Mouse (Mus musculus) megakaryocyte, embryonic 14.5 days (primary cell): Measurements from ENCODE around the gene Tbc1d13. TPM values are rescaled to one million over a fixed set of nuclear protein-coding genes. Genes with fewer than 3 reads are reported as not detected.

Experiments
- H3K27me3 ChIP-seq: replicated peaks from 2 replicates; pipeline ENCODE3; 2012; ENCODE audit warnings: inconsistent platforms
- H3K36me3 ChIP-seq: replicated peaks from 2 replicates; pipeline ENCODE3; 2012; ENCODE audit warnings: low read length, inconsistent platforms, mixed read lengths
- H3K4me1 ChIP-seq: 2 replicates; pipeline ENCODE4 v1.6.1; 2012; ENCODE audit warnings: inconsistent platforms
- H3K4me3 ChIP-seq: replicated peaks from 2 replicates; pipeline ENCODE3; 2012; ENCODE audit warnings: moderate library complexity, mild to moderate bottlenecking, inconsistent platforms
- H3K9me3 ChIP-seq: 2 replicates; pipeline ENCODE4 v1.6.1; 2012; ENCODE audit warnings: inconsistent platforms
- FLI1 ChIP-seq: IDR thresholded peaks from 2 replicates; pipeline ENCODE4 v1.6.1; 2012; ENCODE audit warnings: low read length, inconsistent platforms, mixed read lengths
- GATA1 ChIP-seq: IDR thresholded peaks from 3 replicates; pipeline ENCODE4 v1.6.1; 2012; ENCODE audit warnings: mixed read lengths, low read length, inconsistent platforms, borderline replicate concordance
- polyA plus RNA-seq: library from polyadenylated mRNA; stranded (reverse); fragments of >175 nt; gene quantifications from 2 replicates; pipeline ENCODE4 v1.2.3, GENCODE M21; 2012; ENCODE audit warnings: low replicate concordance; ENCODE audit not compliant: insufficient read depth

The Tbc1d13 gene
- polyA plus RNA-seq, 1 experiment = 18.0 TPM

DNA sequence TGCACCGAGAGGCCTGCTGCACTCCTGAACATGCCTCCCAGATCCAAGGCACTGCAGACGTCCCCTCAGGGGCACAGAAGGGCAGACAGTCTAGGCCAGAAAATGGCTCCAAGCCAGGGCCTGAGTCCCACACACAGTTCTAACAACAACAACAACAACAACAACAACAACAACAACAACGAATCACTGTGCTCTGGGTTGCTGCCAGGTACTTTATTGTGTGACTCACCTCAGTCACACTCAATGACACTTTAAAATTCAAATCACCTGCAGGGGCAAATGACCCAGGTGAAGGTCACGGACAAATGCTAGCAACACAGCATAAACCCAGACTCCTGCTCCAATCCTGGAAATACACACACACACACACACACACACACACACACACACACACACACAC is 64.5 kb downstream of the Tbc1d13 start:
- Histone ChIP-seq H3K9me3 (no peaks in the 10 kb centered on the region), H3K27me3 (no peaks in the 10 kb centered on the region), H3K4me1 (peaks cover 41% of the 10 kb centered on the region), H3K36me3 (no peaks in the 10 kb centered on the region), H3K4me3 (no peak overlapping the region)
- TF ChIP-seq FLI1 = no peak
- TF ChIP-seq GATA1 = no peak

DNA sequence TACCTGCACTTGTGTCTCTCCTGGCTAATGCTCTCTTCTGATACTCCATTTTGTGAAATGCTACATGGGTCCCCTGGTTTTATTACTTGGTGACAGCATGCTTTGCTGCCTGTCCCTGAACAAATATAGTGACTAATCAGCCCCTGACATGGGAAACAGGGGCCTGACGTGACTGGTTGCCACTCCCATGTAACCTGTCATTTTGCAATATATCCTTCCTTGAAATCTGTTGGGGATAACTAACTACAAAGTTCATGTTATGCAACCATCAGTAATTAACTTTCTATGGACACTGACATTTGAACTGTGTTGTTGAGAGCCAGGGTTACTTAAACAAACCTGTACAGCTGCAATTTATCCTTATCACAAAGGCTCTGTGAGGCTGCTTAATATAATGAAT is 66.4 kb downstream of the Tbc1d13 start:
- Histone ChIP-seq H3K36me3 (no peaks in the 10 kb centered on the region), H3K27me3 (no peaks in the 10 kb centered on the region), H3K4me3 (no peak overlapping the region), H3K4me1 (peaks cover 52% of the 10 kb centered on the region), H3K9me3 (no peaks in the 10 kb centered on the region)
- TF ChIP-seq FLI1 (no peak), GATA1 (no peak)

DNA sequence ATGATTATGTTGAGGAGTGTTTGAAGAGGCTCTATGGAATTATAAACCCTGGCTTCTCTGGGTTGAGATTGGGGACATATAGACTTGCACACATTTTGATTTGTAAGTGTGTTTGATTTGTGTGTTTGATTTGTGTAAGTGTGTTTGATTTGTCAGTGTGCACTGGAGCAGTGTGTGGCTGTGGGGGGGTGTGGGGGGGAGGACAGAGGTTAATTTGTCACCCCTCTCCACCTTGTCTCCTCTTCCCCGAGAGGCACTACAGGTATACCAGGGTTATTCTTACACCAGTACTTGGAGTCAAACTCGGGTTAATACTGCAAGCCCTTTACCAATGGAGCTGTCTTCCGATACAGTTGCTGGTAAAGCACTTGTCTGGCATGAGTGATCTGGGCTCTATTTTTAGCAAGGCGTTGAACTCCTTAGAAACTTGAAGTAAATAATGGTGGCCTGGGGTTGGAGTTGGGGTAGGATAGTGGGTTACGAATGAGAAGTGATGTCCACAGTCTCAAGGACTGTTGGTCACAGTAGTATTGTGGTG is 66.9 kb downstream of the Tbc1d13 start:
- TF ChIP-seq FLI1 = no peak
- TF ChIP-seq GATA1 = no peak
- Histone ChIP-seq H3K4me3 (no peak overlapping the region), H3K27me3 (no peaks in the 10 kb centered on the region)

More for the DNA sequence above, 66.9 kb downstream of the Tbc1d13 start:
- Histone ChIP-seq H3K36me3 (no peaks in the 10 kb centered on the region), H3K9me3 (no peaks in the 10 kb centered on the region), H3K4me1 (peaks cover 57% of the 10 kb centered on the region)

Other genes starting within 250 kb of the Tbc1d13 start
- 2.2 and 19.1 TPM in 2 replicates for gene Odf2, start 244.5 kb upstream of the Tbc1d13 start, polyA plus RNA-seq
- gene Gle1, start 198.3 kb upstream of the Tbc1d13 start, polyA plus RNA-seq = 8.3 and 30.4 TPM in 2 replicates
- gene Sptan1, start 168.2 kb upstream of the Tbc1d13 start, polyA plus RNA-seq = 4.4 and 63.0 TPM in 2 replicates
- 11.7 and 12.4 TPM in 2 replicates for gene Wdr34, start 84.9 kb upstream of the Tbc1d13 start, polyA plus RNA-seq
- gene Set, start 76.4 kb upstream of the Tbc1d13 start, polyA plus RNA-seq = 207 and 239 TPM in 2 replicates
- gene Pkn3, start 56.1 kb upstream of the Tbc1d13 start, polyA plus RNA-seq = 19.4 and 62.2 TPM in 2 replicates
- 58.2 and 66.6 TPM in 2 replicates for gene Zdhhc12, start 40.1 kb upstream of the Tbc1d13 start, polyA plus RNA-seq
- gene Zer1, start 9.2 kb upstream of the Tbc1d13 start, polyA plus RNA-seq = 12.2 and 20.0 TPM in 2 replicates
- gene Endog, start 37.7 kb downstream of the Tbc1d13 start, polyA plus RNA-seq = 16.4 and 28.0 TPM in 2 replicates
- gene Spout1, start 44.7 kb downstream of the Tbc1d13 start, polyA plus RNA-seq = 19.0 and 20.8 TPM in 2 replicates
- 7.7 TPM in 1 of 2 replicates, not detected in the other for gene Kyat1, start 72.1 kb downstream of the Tbc1d13 start, polyA plus RNA-seq
- 2.7 and 5.1 TPM in 2 replicates for gene Lrrc8a, start 104.0 kb downstream of the Tbc1d13 start, polyA plus RNA-seq
- 3.3 and 6.4 TPM in 2 replicates for gene Gm28035, start 106.8 kb downstream of the Tbc1d13 start, polyA plus RNA-seq
- 6.7 and 11.3 TPM in 2 replicates for gene Phyhd1, start 132.5 kb downstream of the Tbc1d13 start, polyA plus RNA-seq
- gene Gm28038, start 147.3 kb downstream of the Tbc1d13 start, polyA plus RNA-seq = not detected in 2 replicates
- gene Dolk, start 152.6 kb downstream of the Tbc1d13 start, polyA plus RNA-seq = 1.9 and 7.1 TPM in 2 replicates
- gene Nup188, start 152.7 kb downstream of the Tbc1d13 start, polyA plus RNA-seq = 72.2 and 120 TPM in 2 replicates
- gene Sh3glb2, start 225.6 kb downstream of the Tbc1d13 start, polyA plus RNA-seq = 45.5 and 81.3 TPM in 2 replicates
- gene Miga2, start 230.5 kb downstream of the Tbc1d13 start, polyA plus RNA-seq = 7.8 and 15.0 TPM in 2 replicates